Mouse (Mus musculus) erythroblast, embryonic 14.5 days (primary cell): ENCODE data around the gene Rbl2.

ENCODE experiments used
- GATA1 ChIP-seq: IDR thresholded peaks from 2 replicates; pipeline ENCODE4 v1.6.1; 2012; ENCODE audit warnings: low read length, inconsistent platforms, mixed read lengths
- TAL1 ChIP-seq: IDR thresholded peaks from 3 replicates; pipeline ENCODE4 v1.6.1; 2012; ENCODE audit warnings: low read length, inconsistent platforms, mixed read lengths

GRCm38 (mm10) chr8:91098106-91098505 lies 28.2 kb downstream of the Rbl2 start:
- no peak for TF ChIP-seq TAL1
- TF ChIP-seq GATA1, result no peak
